Mouse (Mus musculus): ENCODE results near the gene Btnl9.

DNA sequence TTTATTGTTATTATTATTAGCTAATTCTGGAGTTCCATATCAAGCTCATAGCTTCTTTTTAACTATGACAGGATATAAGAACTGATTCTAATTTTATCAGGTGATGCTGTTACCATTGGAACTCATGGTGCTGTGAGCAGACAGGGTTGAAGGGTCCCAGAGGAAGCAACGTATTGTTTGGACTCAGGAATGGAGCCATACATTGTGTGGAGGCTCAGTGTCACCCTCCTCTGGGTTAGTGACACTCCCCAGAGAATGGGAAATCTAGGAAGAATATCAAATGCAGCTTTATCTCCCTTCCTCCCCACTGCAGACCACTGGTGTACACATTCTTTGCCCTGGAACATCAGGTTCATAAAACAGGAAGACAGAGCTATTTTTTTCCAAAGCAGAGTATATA is 3.8 kb downstream of the Btnl9 start:
- TF ChIP-seq EP300 (IDR thresholded peaks at IDR 0.05; ENCODE audit: low read depth in 1 of 2, low read length in 2 of 2) (no peak), GATA1 (IDR thresholded peaks at IDR 0.05; ENCODE audit: low read depth, low read length) (no peak), MAZ (IDR thresholded peaks at IDR 0.05; ENCODE audit: low read depth, low read length) (no peak), CTCF (IDR thresholded peaks at IDR 0.05 in 2 of 3, conservative IDR thresholded peaks at IDR 0.05 in 1 of 3; ENCODE audit: control insufficient read depth in 1 of 3, insufficient read depth in 1 of 3, low read depth in 2 of 3, low read length in 3 of 3, poor library complexity in 1 of 3, severe bottlenecking in 1 of 3) (no peak), TAL1 (IDR thresholded peaks at IDR 0.05; ENCODE audit: low read length) (no peak)
